Mouse (Mus musculus) embryonic facial prominence, embryonic 12.5 days (tissue): ENCODE results near the gene Dbf4. TPM values are rescaled to one million over a fixed set of nuclear protein-coding genes. Genes with fewer than 3 reads are reported as not detected.

ENCODE experiments used
- ATAC-seq: fragments of 200-750 bp; cut with Nextera tagmentation; 2 replicates; pipeline ENCODE4 v1.8.0; 2017; ENCODE audit not compliant: insufficient number of reproducible peaks, insufficient read depth, low FRiP score, low TSS enrichment
- H3K27ac ChIP-seq: fragments of 300-500 bp; sonication (generic); 2 replicates; pipeline ENCODE4 v1.5.1; 2016; ENCODE audit warnings: mild to moderate bottlenecking
- H3K27me3 ChIP-seq: fragments of 300-500 bp; sonication (generic); 2 replicates; pipeline ENCODE4 v1.6.1; 2016; ENCODE audit warnings: mild to moderate bottlenecking, moderate library complexity
- H3K36me3 ChIP-seq: fragments of 300-500 bp; sonication (generic); 2 replicates; pipeline ENCODE4 v1.6.1; 2016; ENCODE audit warnings: mild to moderate bottlenecking
- H3K4me1 ChIP-seq: fragments of 300-500 bp; sonication (generic); 2 replicates; pipeline ENCODE4 v1.6.1; 2016
- H3K4me2 ChIP-seq: fragments of 300-500 bp; sonication (generic); replicated peaks from 2 replicates; pipeline ENCODE4 v1.6.1; 2016; ENCODE audit warnings: mild to moderate bottlenecking, moderate library complexity
- H3K4me3 ChIP-seq: fragments of 300-500 bp; sonication (generic); 2 replicates; pipeline ENCODE4 v1.5.1; 2016; ENCODE audit warnings: mild to moderate bottlenecking
- H3K9ac ChIP-seq: fragments of 300-500 bp; sonication (generic); 2 replicates; pipeline ENCODE4 v1.6.1; 2016; ENCODE audit warnings: mild to moderate bottlenecking, moderate library complexity
- H3K9me3 ChIP-seq: fragments of 300-500 bp; sonication (generic); 2 replicates; pipeline ENCODE4 v1.6.1; 2016; ENCODE audit warnings: mild to moderate bottlenecking, moderate library complexity
- WGBS: fragments of 180-500 bp; shearing (Covaris S2); methylation state at CpG from one replicate; pipeline ENCODE4 v1.1.7; 2016; 5-methylcytosine and 5-hydroxymethylcytosine counted together
- polyA plus RNA-seq: library from polyadenylated mRNA; unstranded; fragments of >200 nt; fragmentation: Nextera tagmentation; extraction: Ambion mirVana; gene quantifications from 2 replicates; pipeline ENCODE4 v1.2.1, GENCODE M21; 2016

Gene Dbf4
- polyA plus RNA-seq, 1 experiment from 2014 or later, result 54.6 TPM

GRCm38 (mm10) chr5:8416683-8417413 is 5.7 kb downstream of the Dbf4 start:
- H3K9ac ChIP-seq, result no peak overlapping the region
- H3K4me1 ChIP-seq, result peaks cover 6% of the 10 kb centered on the region; the same call in 1 of the 2 replicates
- no peak overlapping the region for H3K4me2 ChIP-seq
- H3K9me3 ChIP-seq, result no peaks in the 10 kb centered on the region
- H3K36me3 ChIP-seq, result peaks cover 33% of the 10 kb centered on the region
- WGBS, result 85% methylated on average over 3 of the region's 3 CpGs
- no peak for ATAC-seq
- no peaks in the 10 kb centered on the region for H3K27me3 ChIP-seq
- H3K4me3 ChIP-seq, result no peak overlapping the region
- no peak overlapping the region for H3K27ac ChIP-seq

GRCm38 (mm10) chr5:8408746-8409145 is 13.8 kb downstream of the Dbf4 start:
- no peak for ATAC-seq
- no peaks in the 10 kb centered on the region for H3K4me1 ChIP-seq
- 89% methylated on average over 4 of the region's 4 CpGs for WGBS

GRCm38 (mm10) chr5:8397587-8398249 is 24.8 kb downstream of the Dbf4 start:
- no peaks in the 10 kb centered on the region for H3K27me3 ChIP-seq
- no peaks in the 10 kb centered on the region for H3K4me1 ChIP-seq
- H3K36me3 ChIP-seq, result peaks cover 34% of the 10 kb centered on the region
- no peak overlapping the region for H3K4me2 ChIP-seq
- no peak for ATAC-seq
- no peak overlapping the region for H3K27ac ChIP-seq
- no peak overlapping the region for H3K9ac ChIP-seq
- no peak overlapping the region for H3K4me3 ChIP-seq
- H3K9me3 ChIP-seq, result no peaks in the 10 kb centered on the region
- 94% methylated on average over 13 of the region's 13 CpGs for WGBS

More at GRCm38 (mm10) chr5:8408746-8409145, 13.8 kb downstream of the Dbf4 start:
- H3K4me2 ChIP-seq, result no peak overlapping the region
- no peak overlapping the region for H3K27ac ChIP-seq
- peaks cover 34% of the 10 kb centered on the region for H3K36me3 ChIP-seq
- H3K9ac ChIP-seq, result no peak overlapping the region
- H3K27me3 ChIP-seq, result no peaks in the 10 kb centered on the region
- H3K9me3 ChIP-seq, result no peaks in the 10 kb centered on the region
- H3K4me3 ChIP-seq, result no peak overlapping the region

GRCm38 (mm10) chr5:8393891-8394583 is 28.5 kb downstream of the Dbf4 start:
- no peak overlapping the region for H3K4me2 ChIP-seq
- H3K27me3 ChIP-seq, result no peaks in the 10 kb centered on the region
- no peak for ATAC-seq
- no peak overlapping the region for H3K27ac ChIP-seq
- H3K4me3 ChIP-seq, result no peak overlapping the region
- H3K36me3 ChIP-seq, result peaks cover 21% of the 10 kb centered on the region
- WGBS, result 71% methylated on average over 1 of the region's 1 CpGs
- no peaks in the 10 kb centered on the region for H3K4me1 ChIP-seq
- no peak overlapping the region for H3K9ac ChIP-seq
- H3K9me3 ChIP-seq, result no peaks in the 10 kb centered on the region

GRCm38 (mm10) chr5:8374297-8374906 is 48.1 kb downstream of the Dbf4 start:
- Histone ChIP-seq H3K27ac (no peak overlapping the region), H3K4me1 (no peaks in the 10 kb centered on the region), H3K27me3 (no peaks in the 10 kb centered on the region), H3K4me3 (no peak overlapping the region), H3K36me3 (no peaks in the 10 kb centered on the region), H3K9me3 (no peaks in the 10 kb centered on the region), H3K4me2 (no peak overlapping the region), H3K9ac (no peak overlapping the region)
- WGBS, result 80% methylated on average over 5 of the region's 5 CpGs
- ATAC-seq, result no peak

GRCm38 (mm10) chr5:8373415-8373814 is 49.1 kb downstream of the Dbf4 start:
- Histone ChIP-seq H3K36me3 (no peaks in the 10 kb centered on the region), H3K9me3 (no peaks in the 10 kb centered on the region), H3K4me1 (no peaks in the 10 kb centered on the region), H3K9ac (no peak overlapping the region), H3K4me2 (no peak overlapping the region), H3K27me3 (0 out of 2 replicates have a peak, but pooled peaks cover 3% of the 10 kb centered on the region), H3K27ac (no peak overlapping the region), H3K4me3 (no peak overlapping the region)
- no peak for ATAC-seq
- 77% methylated on average over 4 of the region's 4 CpGs for WGBS

- 84% methylated on average over 5 of the region's 5 CpGs for WGBS
- no peaks in the 10 kb centered on the region for H3K9me3 ChIP-seq
- H3K4me1 ChIP-seq, result peaks cover 6% of the 10 kb centered on the region; the same call in 1 of the 2 replicates
- no peak overlapping the region for H3K4me3 ChIP-seq
- no peak overlapping the region for H3K4me2 ChIP-seq
- H3K27me3 ChIP-seq, result 0 out of 2 replicates have a peak, but pooled peaks cover 3% of the 10 kb centered on the region
- H3K27ac ChIP-seq, result no peak overlapping the region
- no peak overlapping the region for H3K9ac ChIP-seq
- H3K36me3 ChIP-seq, result no peaks in the 10 kb centered on the region
- no peak for ATAC-seq
These were observed 53.7 kb downstream of the Dbf4 start for GRCm38 (mm10) chr5:8368781-8369180.

GRCm38 (mm10) chr5:8368328-8368692 is 54.2 kb downstream of the Dbf4 start:
- Histone ChIP-seq H3K27me3 (0 out of 2 replicates have a peak, but pooled peaks cover 3% of the 10 kb centered on the region), H3K4me2 (peak overlapping the region; percentile 85), H3K4me1 (peaks cover 6% of the 10 kb centered on the region; the same call in 1 of the 2 replicates), H3K27ac (no peak overlapping the region), H3K36me3 (no peaks in the 10 kb centered on the region), H3K9ac (0 out of 2 replicates have a peak overlapping the region, but pooled peaks have one; percentile 64), H3K4me3 (peak overlapping the region; percentile 72), H3K9me3 (no peaks in the 10 kb centered on the region)
- ATAC-seq, result no peak
- 36% methylated on average over 7 of the region's 7 CpGs for WGBS

- Histone ChIP-seq H3K9me3 (no peaks in the 10 kb centered on the region), H3K36me3 (no peaks in the 10 kb centered on the region), H3K4me1 (peaks cover 6% of the 10 kb centered on the region; the same call in 1 of the 2 replicates), H3K4me2 (peak within 1 kb of the TSS; percentile 85), H3K9ac (peak within 1 kb of the TSS; percentile 64), H3K27me3 (0 out of 2 replicates have a peak, but pooled peaks cover 3% of the 10 kb centered on the region), H3K4me3 (peak within 1 kb of the TSS; percentile 72), H3K27ac (peak within 1 kb of the TSS; percentile 77)
- WGBS, result under 1% methylated on average over 55 of the region's 55 CpGs
- peak; percentile 92 for ATAC-seq
These were observed 54.7 kb downstream of the Dbf4 start, which contains the start of gene Adam22 for GRCm38 (mm10) chr5:8367614-8368327. Gene Adam22 (minus strand): TSS chr5:8368160.

GRCm38 (mm10) chr5:8366771-8367613 is 55.5 kb downstream of the Dbf4 start:
- WGBS, result 1% methylated on average over 25 of the region's 25 CpGs
- peak; percentile 59; the same call in 1 of the 2 replicates for ATAC-seq
- peaks cover 6% of the 10 kb centered on the region; the same call in 1 of the 2 replicates for H3K4me1 ChIP-seq
- peak overlapping the region; percentile 85 for H3K4me2 ChIP-seq
- H3K36me3 ChIP-seq, result no peaks in the 10 kb centered on the region
- H3K4me3 ChIP-seq, result peak overlapping the region; percentile 72
- H3K9me3 ChIP-seq, result no peaks in the 10 kb centered on the region
- H3K9ac ChIP-seq, result peak overlapping the region; percentile 64
- H3K27ac ChIP-seq, result 0 out of 2 replicates have a peak overlapping the region, but pooled peaks have one; percentile 17
- 0 out of 2 replicates have a peak, but pooled peaks cover 3% of the 10 kb centered on the region for H3K27me3 ChIP-seq
